Mouse (Mus musculus) heart, adult 2 months (tissue): ENCODE results near the gene Gpr107. TPM values are rescaled to one million over a fixed set of nuclear protein-coding genes. Genes with fewer than 3 reads are reported as not detected.
A peak's percentile ranks its signal among the peaks of the same experiment; 100 is the strongest.

Experiments
- DNase-seq, 2 experiments: peaks; one replicate each; pipeline ENCODE4 v3.0.0; 2021
- H3K27ac ChIP-seq: fragments of 200-600 bp; 2 replicates; pipeline ENCODE4 v1.8.1; 2022
- H3K27me3 ChIP-seq: fragments of 200-500 bp; 2 replicates; pipeline ENCODE4 v1.6.1; 2012; ENCODE audit warnings: mild to moderate bottlenecking, low read length, inconsistent platforms, mixed read lengths; ENCODE audit not compliant: control insufficient read depth, insufficient read depth
- H3K36me3 ChIP-seq: fragments of 200-500 bp; 2 replicates; pipeline ENCODE4 v1.6.1; 2012; ENCODE audit warnings: low read length, inconsistent platforms; ENCODE audit not compliant: control insufficient read depth, insufficient read depth
- H3K4me1 ChIP-seq: fragments of 200-500 bp; 2 replicates; pipeline ENCODE4 v1.6.1; 2011; ENCODE audit warnings: low read length; ENCODE audit not compliant: control insufficient read depth, insufficient read depth
- H3K4me3 ChIP-seq: fragments of 200-600 bp; 2 replicates; pipeline ENCODE4 v1.8.1; 2022
- H3K79me2 ChIP-seq: fragments of 200-500 bp; replicated peaks from 2 replicates; pipeline ENCODE4 v1.6.1; 2012; ENCODE audit warnings: mild to moderate bottlenecking, inconsistent platforms, low read length, moderate library complexity, mixed read lengths; ENCODE audit not compliant: control insufficient read depth, insufficient read depth
- H3K9ac ChIP-seq: fragments of 200-500 bp; 2 replicates; pipeline ENCODE4 v1.6.1; 2012; ENCODE audit warnings: low read depth, mild to moderate bottlenecking, control low read depth, inconsistent platforms, low read length, mixed read lengths
- CTCF ChIP-seq: fragments of 200-600 bp; IDR thresholded peaks from 2 replicates; pipeline ENCODE4 v1.8.1; 2022; ENCODE audit warnings: antibody characterized with exemption, mild to moderate bottlenecking, moderate library complexity
- EP300 ChIP-seq: fragments of 200-500 bp; IDR thresholded peaks from 2 replicates; pipeline ENCODE4 v1.6.1; 2011; ENCODE audit warnings: low read depth, low read length, control low read depth; ENCODE audit not compliant: insufficient read depth
- POLR2A ChIP-seq: fragments of 200-500 bp; IDR thresholded peaks from 2 replicates; pipeline ENCODE4 v1.6.1; 2011; ENCODE audit warnings: mild to moderate bottlenecking, low read depth, low read length, control low read depth; ENCODE audit not compliant: insufficient read depth
- WGBS: fragments of 180-500 bp; shearing (Covaris S2); methylation state at CpG from one replicate; pipeline ENCODE4 v1.1.7; 2018; 5-methylcytosine and 5-hydroxymethylcytosine counted together
- intact Hi-C: fragments of 180-260 bp; cut with DNase I; formaldehyde crosslinking; loops from one replicate; pipeline ENCODE4 v1.15.1; 2025
- polyA plus RNA-seq: library from polyadenylated mRNA; depleted of rRNA; stranded (reverse); fragments of >200 nt; gene quantifications from 2 replicates; pipeline ENCODE4 v1.2.3, GENCODE M21; 2012
- total RNA-seq, 2 experiments: library from RNA; stranded (reverse); gene quantifications; 2 replicates each; pipeline ENCODE4 v1.2.3; 2021

Gpr107 gene
- total and polyA plus RNA-seq, 3 experiments = 16.0 to 30.9 (median 29.0) TPM

DNA sequence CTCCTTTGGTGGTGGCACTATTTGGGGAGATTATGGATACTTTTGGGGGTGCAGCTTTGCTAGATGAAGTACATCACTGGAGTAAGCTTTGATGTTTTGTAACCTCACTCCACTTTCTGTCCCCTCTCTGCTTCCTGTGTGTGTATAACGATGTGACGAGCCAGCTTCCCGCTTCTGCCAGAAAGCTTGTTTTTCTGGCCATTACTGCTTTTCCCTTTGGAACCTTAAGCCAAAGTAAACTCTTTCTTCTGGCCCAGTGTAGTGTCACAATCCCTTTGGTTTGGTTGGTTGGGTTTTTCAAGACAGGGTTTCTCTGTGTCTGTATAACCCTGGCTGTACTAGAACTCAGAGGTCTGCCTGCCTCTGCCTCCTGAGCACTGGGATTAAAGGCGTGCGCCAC lies 29.3 kb upstream of the Gpr107 start:
- no peak for TF ChIP-seq CTCF
- TF ChIP-seq POLR2A = no peak
- no peak for TF ChIP-seq EP300
- peaks cover 1% of the 10 kb centered on the region; the same call in 1 of the 2 replicates for H3K79me2 ChIP-seq
- WGBS = 71% methylated on average over 5 of the region's 5 CpGs
- H3K36me3 ChIP-seq = no peaks in the 10 kb centered on the region; the same call in 1 of the 2 replicates
- no peak overlapping the region for H3K9ac ChIP-seq
- intact Hi-C loops = no loop called here
- peaks cover 21% of the 10 kb centered on the region for H3K4me1 ChIP-seq
- peak overlapping the region; percentile 15; the same call in 1 of the 2 replicates for H3K27ac ChIP-seq
- H3K27me3 ChIP-seq = no peaks in the 10 kb centered on the region
- no peak for DNase-seq
- H3K4me3 ChIP-seq = no peak overlapping the region

DNA sequence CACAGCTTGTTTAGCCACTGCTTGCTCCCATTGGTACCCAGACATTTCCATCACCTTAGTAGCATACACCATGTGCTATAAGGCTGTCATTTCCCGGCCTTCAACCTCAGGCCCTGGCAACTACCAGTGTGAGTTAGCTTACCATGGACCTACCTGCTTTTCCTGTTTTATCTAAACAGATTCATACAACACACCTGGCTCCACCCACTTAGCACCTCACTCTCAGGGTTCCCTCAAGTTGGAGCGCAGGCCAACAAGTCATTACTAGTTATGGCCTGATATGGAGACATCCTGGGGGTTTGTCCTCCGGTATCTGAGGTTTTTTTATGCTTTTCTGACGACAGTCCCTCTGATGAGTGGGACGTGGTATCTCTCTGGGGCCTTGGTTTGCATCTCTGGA lies 28.6 kb upstream of the Gpr107 start:
- no peaks in the 10 kb centered on the region for H3K27me3 ChIP-seq
- H3K79me2 ChIP-seq = peaks cover 1% of the 10 kb centered on the region; the same call in 1 of the 2 replicates
- TF ChIP-seq EP300 (no peak), CTCF (no peak), POLR2A (no peak)
- WGBS = 90% methylated on average over 5 of the region's 5 CpGs
- H3K4me1 ChIP-seq = peaks cover 23% of the 10 kb centered on the region
- no peak overlapping the region for H3K4me3 ChIP-seq
- no peak overlapping the region for H3K9ac ChIP-seq
- peak overlapping the region; percentile 65 for H3K27ac ChIP-seq
- intact Hi-C loops = no loop called here
- no peak for DNase-seq
- peaks cover 3% of the 10 kb centered on the region; the same call in 1 of the 2 replicates for H3K36me3 ChIP-seq

DNA sequence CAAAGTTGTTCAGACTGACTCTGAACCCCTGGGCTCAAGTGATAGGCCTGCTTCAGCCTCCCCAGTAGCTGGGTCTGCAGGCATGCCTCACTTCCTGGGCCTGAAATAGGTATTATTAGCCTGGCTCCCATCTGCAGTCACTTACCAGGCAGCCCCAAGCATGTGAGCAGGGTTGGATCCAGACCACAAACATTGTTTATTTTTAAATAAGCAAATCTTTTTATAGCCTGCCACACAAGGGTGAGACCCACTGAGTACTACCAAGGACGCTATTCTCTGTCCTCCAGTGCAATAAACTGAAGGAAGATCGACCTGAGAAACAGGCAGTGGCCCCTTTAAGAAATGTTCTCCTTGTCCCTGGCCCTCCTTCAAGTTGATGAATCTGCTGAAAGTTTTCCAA lies 27.4 kb upstream of the Gpr107 start:
- Histone ChIP-seq H3K4me1 (peaks cover 24% of the 10 kb centered on the region), H3K36me3 (peaks cover 3% of the 10 kb centered on the region; the same call in 1 of the 2 replicates), H3K9ac (no peak overlapping the region), H3K27ac (peak overlapping the region; percentile 65), H3K27me3 (no peaks in the 10 kb centered on the region), H3K79me2 (peaks cover 1% of the 10 kb centered on the region; the same call in 1 of the 2 replicates), H3K4me3 (no peak overlapping the region)
- no peak for DNase-seq
- TF ChIP-seq CTCF (no peak), POLR2A (no peak), EP300 (no peak)
- intact Hi-C loops = no loop called here
- WGBS = 32% methylated on average over 2 of the region's 2 CpGs

DNA sequence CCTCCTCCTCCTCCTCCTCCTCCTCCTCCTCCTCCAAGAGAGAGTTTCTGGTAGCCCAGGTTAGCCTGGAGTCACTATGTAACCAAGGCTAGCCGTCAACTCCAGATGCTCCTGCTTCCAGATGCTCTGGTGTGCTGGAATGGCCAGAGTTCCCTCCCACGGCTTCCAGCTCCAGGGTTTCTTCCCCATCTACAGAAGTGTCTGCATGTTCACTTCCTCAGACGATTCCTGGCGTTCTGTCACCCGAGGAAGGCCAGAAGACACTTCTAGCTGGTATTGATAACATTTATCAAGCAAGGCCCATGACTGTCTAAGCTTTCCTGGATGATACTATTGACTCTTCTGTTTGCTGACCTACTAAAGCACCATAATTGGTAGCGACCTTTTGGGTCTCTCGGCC lies 27.0 kb upstream of the Gpr107 start:
- 24% methylated on average over 7 of the region's 7 CpGs for WGBS
- Histone ChIP-seq H3K27ac (peak overlapping the region; percentile 65), H3K9ac (no peak overlapping the region), H3K79me2 (peaks cover 1% of the 10 kb centered on the region; the same call in 1 of the 2 replicates), H3K27me3 (no peaks in the 10 kb centered on the region), H3K4me1 (peaks cover 26% of the 10 kb centered on the region), H3K36me3 (peaks cover 3% of the 10 kb centered on the region; the same call in 1 of the 2 replicates), H3K4me3 (no peak overlapping the region)
- intact Hi-C loops = no loop called here
- TF ChIP-seq EP300 (no peak), POLR2A (no peak), CTCF (no peak)
- DNase-seq = no peak

DNA sequence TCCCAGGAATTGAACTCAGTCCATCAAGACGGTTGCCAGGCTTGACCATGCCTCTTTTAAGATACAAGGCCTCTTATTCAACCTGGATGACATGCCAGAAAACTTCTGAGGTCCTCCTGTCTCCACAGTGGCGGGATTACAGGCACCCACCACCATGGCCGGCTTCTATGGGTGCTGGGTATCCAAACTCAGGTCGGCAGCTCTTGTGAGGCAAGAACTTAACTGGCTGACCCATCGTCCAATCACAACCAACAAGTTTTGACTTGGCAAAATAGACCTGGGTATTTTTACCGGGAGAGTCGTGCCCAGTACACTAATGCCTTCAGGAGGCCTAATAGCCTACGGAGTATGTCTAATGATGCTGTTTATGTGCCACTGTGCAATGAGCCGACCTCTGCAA lies 26.1 kb upstream of the Gpr107 start:
- no peak overlapping the region for H3K4me3 ChIP-seq
- H3K9ac ChIP-seq = no peak overlapping the region
- intact Hi-C loops = no loop called here
- H3K79me2 ChIP-seq = peaks cover 1% of the 10 kb centered on the region; the same call in 1 of the 2 replicates
- H3K4me1 ChIP-seq = peaks cover 35% of the 10 kb centered on the region
- peaks cover 3% of the 10 kb centered on the region; the same call in 1 of the 2 replicates for H3K36me3 ChIP-seq
- DNase-seq = no peak
- WGBS = 71% methylated on average over 9 of the region's 9 CpGs
- peak overlapping the region; percentile 18; the same call in 1 of the 2 replicates for H3K27ac ChIP-seq
- TF ChIP-seq POLR2A (no peak), CTCF (no peak), EP300 (no peak)
- H3K27me3 ChIP-seq = no peaks in the 10 kb centered on the region

DNA sequence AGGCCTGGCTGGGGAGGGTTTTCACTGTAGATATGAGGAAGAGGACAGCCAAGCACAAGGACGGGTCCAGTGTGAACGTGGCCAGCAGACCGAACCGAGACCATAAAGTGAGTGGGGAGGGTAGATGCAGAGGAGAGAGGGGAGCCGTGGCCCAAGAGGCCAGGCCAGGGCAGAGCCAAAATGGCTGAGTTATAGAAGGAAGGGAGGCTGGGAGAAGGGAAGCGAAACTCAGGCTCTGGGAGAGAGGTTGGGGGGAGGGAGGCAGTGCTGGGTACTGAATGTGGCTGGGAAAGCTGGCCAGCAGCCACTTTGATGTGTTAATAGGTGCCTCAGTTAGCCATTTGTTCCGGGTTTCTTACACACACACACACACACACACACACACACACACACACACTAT lies 24.9 kb upstream of the Gpr107 start:
- Histone ChIP-seq H3K27me3 (no peaks in the 10 kb centered on the region), H3K4me1 (peaks cover 40% of the 10 kb centered on the region), H3K9ac (0 out of 2 replicates have a peak overlapping the region, but pooled peaks have one; percentile 0), H3K27ac (peak overlapping the region; percentile 65), H3K36me3 (peaks cover 3% of the 10 kb centered on the region; the same call in 1 of the 2 replicates), H3K4me3 (no peak overlapping the region), H3K79me2 (peaks cover 1% of the 10 kb centered on the region; the same call in 1 of the 2 replicates)
- no peak for TF ChIP-seq EP300
- TF ChIP-seq POLR2A = no peak
- TF ChIP-seq CTCF = no peak
- DNase-seq = peak in 1 of 2 experiments; percentile 48
- WGBS = 43% methylated on average over 7 of the region's 7 CpGs
- intact Hi-C loops = no loop called here
